Mouse (Mus musculus): ENCODE results near the gene Mum1. TPM values are rescaled to one million over a fixed set of nuclear protein-coding genes. Genes with fewer than 3 reads are reported as not detected.
"Not testable (repeated sequence)": the region's sequence is repeated elsewhere in the genome, so short reads cannot be mapped to it uniquely, and the experiment has no call there.

The Mum1 gene
- polyA plus RNA-seq, 1 experiment from 2014 or later = 66.4 TPM

DNA sequence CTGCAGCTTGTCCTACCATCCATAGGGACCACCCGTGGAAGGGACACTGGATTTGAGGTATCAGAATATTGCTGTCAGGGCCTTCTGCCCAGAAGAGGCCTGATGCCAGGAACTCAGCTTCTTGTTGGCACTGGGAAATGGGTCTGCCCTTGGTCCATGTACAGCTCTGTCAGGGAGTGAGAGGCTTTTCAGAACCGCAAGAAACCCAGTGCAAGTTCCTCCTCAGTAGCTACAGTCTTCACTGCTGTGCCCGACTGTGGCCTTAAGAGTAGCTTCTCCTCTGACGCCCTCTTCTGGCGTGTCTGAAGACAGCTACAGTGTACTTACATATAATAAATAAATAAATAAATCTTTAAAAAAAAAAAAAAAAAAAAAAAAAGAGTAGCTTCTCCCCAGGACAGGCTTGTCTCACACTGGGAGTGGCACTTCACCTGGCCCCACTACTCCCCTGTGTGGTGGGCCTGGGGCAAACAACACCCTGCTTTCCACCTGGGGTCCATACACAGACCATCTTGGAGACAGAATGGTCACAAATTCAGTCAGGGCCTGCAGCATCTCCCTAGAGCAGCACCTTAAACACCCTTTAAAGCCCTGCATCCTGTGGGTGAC, 18.7 kb downstream of the Mum1 start:
- Histone ChIP-seq H3K4me2 (ENCODE audit: low read depth, low read length) (no peak overlapping the region), H3K27me3 (ENCODE audit: control insufficient read depth, insufficient read depth, low read depth, low read length) (no peaks in the 10 kb centered on the region), H3K27ac (ENCODE audit: low read length) (no peak overlapping the region), H3K9me3 (ENCODE audit: control insufficient read depth, low read length) (no peaks in the 10 kb centered on the region), H3K4me3 (ENCODE audit: low read length) (no peak overlapping the region), H3K36me3 (ENCODE audit: control insufficient read depth, insufficient read depth, low read length) (peaks cover 45% of the 10 kb centered on the region), H3K9ac (ENCODE audit: low read length) (0 out of 2 replicates have a peak overlapping the region, but pooled peaks have one; percentile 10), H3K4me1 (replicated peaks; ENCODE audit: control insufficient read depth, insufficient read depth, low read length) (peaks cover under 1% of the 10 kb centered on the region)
- 36% methylated on average over 5 of the region's 5 CpGs for WGBS
- no peak for ATAC-seq (ENCODE audit: low read depth)

DNA sequence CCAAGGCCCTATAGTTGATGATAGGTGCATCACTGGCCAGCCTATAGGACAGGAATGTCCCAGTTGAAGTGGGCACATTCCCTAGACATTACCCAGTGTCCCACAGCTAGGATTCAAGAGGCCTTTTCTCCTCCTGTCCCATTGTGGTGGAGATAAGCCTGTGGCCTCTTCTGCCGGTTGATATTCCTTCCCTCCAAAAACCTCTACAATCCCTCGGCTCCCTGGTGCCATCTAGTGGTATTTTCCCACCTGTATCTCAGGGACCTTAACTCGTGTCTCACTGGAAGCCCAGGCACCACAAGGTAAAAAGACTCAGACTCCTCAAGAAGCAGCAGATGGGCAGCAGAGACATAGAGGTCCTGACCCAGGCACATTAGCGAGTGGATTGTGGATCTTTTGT, 19.4 kb downstream of the Mum1 start:
- Histone ChIP-seq H3K27ac (ENCODE audit: low read length) (no peak overlapping the region), H3K9me3 (ENCODE audit: control insufficient read depth, low read length) (no peaks in the 10 kb centered on the region), H3K4me1 (replicated peaks; ENCODE audit: control insufficient read depth, insufficient read depth, low read length) (peaks cover 8% of the 10 kb centered on the region), H3K27me3 (ENCODE audit: control insufficient read depth, insufficient read depth, low read depth, low read length) (no peaks in the 10 kb centered on the region), H3K9ac (ENCODE audit: low read length) (peak overlapping the region; percentile 13; the same call in 1 of the 2 replicates), H3K4me3 (ENCODE audit: low read length) (no peak overlapping the region), H3K4me2 (ENCODE audit: low read depth, low read length) (no peak overlapping the region), H3K36me3 (ENCODE audit: control insufficient read depth, insufficient read depth, low read length) (peaks cover 38% of the 10 kb centered on the region)
- ATAC-seq (ENCODE audit: low read depth) = no peak
- WGBS = 2% methylated on average over 4 of the region's 4 CpGs

DNA sequence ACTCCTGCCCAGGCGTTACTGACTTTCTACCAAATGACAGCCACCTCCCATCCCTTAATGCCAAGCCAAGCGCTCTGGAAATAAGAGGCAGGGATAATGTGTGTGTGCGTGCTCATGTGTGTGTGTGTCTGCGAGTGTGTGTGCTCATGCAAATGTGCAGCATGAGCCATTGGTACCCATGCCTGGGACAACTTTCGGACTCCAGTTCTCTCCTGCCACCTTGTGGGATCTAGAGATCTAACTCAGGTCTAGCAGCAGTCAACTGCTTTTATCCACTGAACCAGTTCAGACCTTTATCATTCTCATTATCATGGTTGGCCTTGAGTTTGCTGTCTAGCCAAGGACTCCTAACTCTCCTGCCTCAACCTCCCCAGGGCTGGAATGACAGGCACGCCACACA, 21.6 kb downstream of the Mum1 start:
- Histone ChIP-seq H3K36me3 (ENCODE audit: control insufficient read depth, insufficient read depth, low read length) (peaks cover 17% of the 10 kb centered on the region), H3K27ac (ENCODE audit: low read length) (no peak overlapping the region), H3K27me3 (ENCODE audit: control insufficient read depth, insufficient read depth, low read depth, low read length) (no peaks in the 10 kb centered on the region), H3K4me3 (ENCODE audit: low read length) (no peak overlapping the region), H3K4me1 (replicated peaks; ENCODE audit: control insufficient read depth, insufficient read depth, low read length) (peaks cover 9% of the 10 kb centered on the region), H3K4me2 (ENCODE audit: low read depth, low read length) (no peak overlapping the region), H3K9ac (ENCODE audit: low read length) (no peak overlapping the region), H3K9me3 (ENCODE audit: control insufficient read depth, low read length) (no peaks in the 10 kb centered on the region)
- WGBS = 47% methylated on average over 6 of the region's 6 CpGs
- no peak for ATAC-seq (ENCODE audit: low read depth)

- ATAC-seq (ENCODE audit: low read depth); H3K4me1 ChIP-seq (replicated peaks; ENCODE audit: control insufficient read depth, insufficient read depth, low read length); H3K9ac ChIP-seq (ENCODE audit: low read length); H3K27ac ChIP-seq (ENCODE audit: low read length); H3K27me3 ChIP-seq (ENCODE audit: control insufficient read depth, insufficient read depth, low read depth, low read length); H3K9me3 ChIP-seq (ENCODE audit: control insufficient read depth, low read length): not testable (repeated sequence)
- WGBS = 28% methylated on average over 3 of the region's 3 CpGs
- H3K4me3 ChIP-seq (ENCODE audit: low read length) = peak overlapping the region; percentile 86
- H3K4me2 ChIP-seq (ENCODE audit: low read depth, low read length) = peak overlapping the region; percentile 52
- H3K36me3 ChIP-seq (ENCODE audit: control insufficient read depth, insufficient read depth, low read length) = peaks cover 11% of the 10 kb centered on the region
These were observed 22.2 kb downstream of the Mum1 start for GRCm38 (mm10) chr10:80248437-80248836.

DNA sequence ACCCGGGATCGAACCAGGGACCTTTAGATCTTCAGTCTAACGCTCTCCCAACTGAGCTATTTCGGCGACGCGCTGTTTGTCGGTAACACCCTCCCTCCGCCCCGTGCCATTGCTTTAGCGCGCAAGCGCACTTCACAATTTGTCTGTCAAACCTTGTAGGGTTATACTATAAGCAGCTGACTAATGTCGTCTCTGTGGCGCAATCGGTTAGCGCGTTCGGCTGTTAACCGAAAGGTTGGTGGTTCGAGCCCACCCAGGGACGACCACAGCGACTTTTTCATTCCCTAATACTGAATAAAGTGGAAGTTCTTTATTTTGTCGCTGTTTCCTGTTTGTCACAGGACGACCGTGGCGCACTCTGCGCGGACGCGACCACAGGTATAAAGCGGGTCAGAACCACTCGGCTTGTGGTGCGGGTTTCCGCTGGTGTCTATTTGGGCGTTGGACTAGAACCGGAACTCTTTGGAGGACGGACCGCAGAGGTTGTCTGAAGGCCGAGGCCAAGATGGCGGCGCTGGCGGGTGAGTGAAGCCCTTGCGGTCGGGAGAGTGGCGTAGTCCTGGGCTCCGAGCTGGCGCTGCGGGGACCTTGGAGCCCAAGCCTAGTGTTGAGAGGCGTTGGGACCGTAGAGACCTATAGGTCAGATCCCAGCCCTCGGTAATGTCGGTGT, 22.9 kb downstream of the Mum1 start, which contains the start of gene Ndufs7:
TSS of gene Ndufs7 (plus strand) at position 151 of the 670 bp plus-strand sequence.
- peak; percentile 90 for ATAC-seq (ENCODE audit: low read depth)
- H3K4me3 ChIP-seq (ENCODE audit: low read length) = peak within 1 kb of the TSS; percentile 86
- peak within 1 kb of the TSS; percentile 92 for H3K27ac ChIP-seq (ENCODE audit: low read length)
- H3K36me3 ChIP-seq (ENCODE audit: control insufficient read depth, insufficient read depth, low read length) = peaks cover 6% of the 10 kb centered on the region
- peaks cover 9% of the 10 kb centered on the region for H3K4me1 ChIP-seq (replicated peaks; ENCODE audit: control insufficient read depth, insufficient read depth, low read length)
- H3K4me2 ChIP-seq (ENCODE audit: low read depth, low read length) = peak within 1 kb of the TSS; percentile 87
- no peaks in the 10 kb centered on the region for H3K9me3 ChIP-seq (ENCODE audit: control insufficient read depth, low read length)
- H3K9ac ChIP-seq (ENCODE audit: low read length) = peak within 1 kb of the TSS; percentile 91
- no peaks in the 10 kb centered on the region for H3K27me3 ChIP-seq (ENCODE audit: control insufficient read depth, insufficient read depth, low read depth, low read length)
- under 1% methylated on average over 53 of the region's 53 CpGs for WGBS

- ATAC-seq (ENCODE audit: low read depth) = no peak
These were observed 23.8 kb downstream of the Mum1 start for GRCm38 (mm10) chr10:80250059-80250458.

DNA sequence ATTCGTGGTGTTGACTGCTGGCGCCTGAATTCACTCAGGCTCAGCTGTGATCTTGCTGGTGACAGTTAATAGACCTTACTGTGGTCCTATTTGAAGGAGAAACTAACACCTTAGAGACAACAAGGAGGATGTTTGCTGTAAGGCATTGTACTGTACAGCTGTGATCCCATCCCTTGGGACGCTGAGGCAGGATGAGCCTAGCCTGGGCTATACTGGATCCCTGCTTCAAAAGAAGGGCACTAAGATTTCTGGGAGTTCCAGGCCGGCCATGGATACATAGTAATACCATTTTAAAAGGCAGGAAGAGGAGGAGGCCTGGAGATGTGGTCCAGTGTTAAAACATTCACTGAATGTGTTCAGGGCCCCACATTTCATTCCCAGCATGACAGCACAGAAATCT, 24.3 kb downstream of the Mum1 start:
- H3K9ac ChIP-seq (ENCODE audit: low read length) = no peak overlapping the region

More at GRCm38 (mm10) chr10:80250059-80250458, 23.8 kb downstream of the Mum1 start:
- Histone ChIP-seq H3K4me3 (ENCODE audit: low read length) (peak overlapping the region; percentile 86), H3K36me3 (ENCODE audit: control insufficient read depth, insufficient read depth, low read length) (peaks cover 10% of the 10 kb centered on the region), H3K27ac (ENCODE audit: low read length) (peak overlapping the region; percentile 92; the same call in 1 of the 2 replicates), H3K27me3 (ENCODE audit: control insufficient read depth, insufficient read depth, low read depth, low read length) (no peaks in the 10 kb centered on the region), H3K9ac (ENCODE audit: low read length) (peak overlapping the region; percentile 91), H3K4me2 (ENCODE audit: low read depth, low read length) (peak overlapping the region; percentile 87), H3K9me3 (ENCODE audit: control insufficient read depth, low read length) (no peaks in the 10 kb centered on the region), H3K4me1 (replicated peaks; ENCODE audit: control insufficient read depth, insufficient read depth, low read length) (peaks cover 9% of the 10 kb centered on the region)
- 33% methylated on average over 2 of the region's 2 CpGs for WGBS

DNA sequence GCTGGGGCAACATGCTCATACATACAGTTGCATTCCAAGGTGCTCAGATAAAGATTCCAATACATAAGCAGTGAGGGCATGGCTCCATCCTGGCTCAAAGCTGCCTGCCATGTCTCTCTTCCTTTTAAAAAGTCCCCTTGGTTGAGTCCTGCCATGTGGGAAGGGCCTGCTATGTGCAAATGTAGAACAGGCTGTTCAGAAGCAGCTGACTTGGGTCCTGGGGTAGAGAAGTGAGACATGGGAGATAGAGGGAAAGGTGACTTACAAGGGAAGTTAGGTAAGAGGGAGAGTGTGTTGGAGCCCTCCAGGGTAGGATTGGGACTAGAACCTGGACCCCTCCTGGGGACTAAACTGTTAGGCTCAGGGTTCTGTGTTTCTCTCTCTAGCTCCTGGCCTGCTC, 25.8 kb downstream of the Mum1 start:
- peaks cover 20% of the 10 kb centered on the region for H3K36me3 ChIP-seq (ENCODE audit: control insufficient read depth, insufficient read depth, low read length)
- H3K4me3 ChIP-seq (ENCODE audit: low read length) = no peak overlapping the region

More for the DNA sequence above, 24.3 kb downstream of the Mum1 start:
- Histone ChIP-seq H3K27ac (ENCODE audit: low read length) (no peak overlapping the region), H3K4me3 (ENCODE audit: low read length) (no peak overlapping the region), H3K4me2 (ENCODE audit: low read depth, low read length) (peak overlapping the region; percentile 87; the same call in 1 of the 2 replicates), H3K4me1 (replicated peaks; ENCODE audit: control insufficient read depth, insufficient read depth, low read length) (peaks cover 9% of the 10 kb centered on the region), H3K36me3 (ENCODE audit: control insufficient read depth, insufficient read depth, low read length) (peaks cover 13% of the 10 kb centered on the region), H3K9me3 (ENCODE audit: control insufficient read depth, low read length) (no peaks in the 10 kb centered on the region), H3K27me3 (ENCODE audit: control insufficient read depth, insufficient read depth, low read depth, low read length) (no peaks in the 10 kb centered on the region)
- no peak for ATAC-seq (ENCODE audit: low read depth)
- WGBS = 84% methylated on average over 4 of the region's 4 CpGs

GRCm38 (mm10) chr10:80252493-80253274, 26.4 kb downstream of the Mum1 start:
- no peak for ATAC-seq (ENCODE audit: low read depth)
- H3K27ac ChIP-seq (ENCODE audit: low read length) = no peak overlapping the region
- H3K4me1 ChIP-seq (replicated peaks; ENCODE audit: control insufficient read depth, insufficient read depth, low read length) = peaks cover 9% of the 10 kb centered on the region
- no peak overlapping the region for H3K4me3 ChIP-seq (ENCODE audit: low read length)
- no peaks in the 10 kb centered on the region for H3K27me3 ChIP-seq (ENCODE audit: control insufficient read depth, insufficient read depth, low read depth, low read length)
- H3K9ac ChIP-seq (ENCODE audit: low read length) = no peak overlapping the region
- peaks cover 21% of the 10 kb centered on the region for H3K36me3 ChIP-seq (ENCODE audit: control insufficient read depth, insufficient read depth, low read length)
- H3K4me2 ChIP-seq (ENCODE audit: low read depth, low read length) = no peak overlapping the region
- no peaks in the 10 kb centered on the region for H3K9me3 ChIP-seq (ENCODE audit: control insufficient read depth, low read length)
- WGBS = 88% methylated on average over 11 of the region's 11 CpGs

More for the DNA sequence above, 25.8 kb downstream of the Mum1 start:
- Histone ChIP-seq H3K9ac (ENCODE audit: low read length) (no peak overlapping the region), H3K27me3 (ENCODE audit: control insufficient read depth, insufficient read depth, low read depth, low read length) (no peaks in the 10 kb centered on the region), H3K4me2 (ENCODE audit: low read depth, low read length) (no peak overlapping the region), H3K4me1 (replicated peaks; ENCODE audit: control insufficient read depth, insufficient read depth, low read length) (peaks cover 9% of the 10 kb centered on the region), H3K9me3 (ENCODE audit: control insufficient read depth, low read length) (no peaks in the 10 kb centered on the region), H3K27ac (ENCODE audit: low read length) (no peak overlapping the region)
- ATAC-seq (ENCODE audit: low read depth) = no peak
